Mouse (Mus musculus) kidney, adult 2 months (tissue): ENCODE results near the gene Cfap100.

Experiments used
- CTCF ChIP-seq: fragments of 200-500 bp; conservative IDR thresholded peaks from 2 replicates; pipeline ENCODE4 v1.5.1; 2011; ENCODE audit warnings: low read depth, mild to moderate bottlenecking, control low read depth, low read length, moderate library complexity, mixed read lengths; ENCODE audit not compliant: insufficient read depth, insufficient read length
- POLR2A ChIP-seq: fragments of 200-500 bp; IDR thresholded peaks from one replicate; pipeline ENCODE4 v1.6.1; 2011; ENCODE audit warnings: low read depth, low read length, control low read depth

DNA sequence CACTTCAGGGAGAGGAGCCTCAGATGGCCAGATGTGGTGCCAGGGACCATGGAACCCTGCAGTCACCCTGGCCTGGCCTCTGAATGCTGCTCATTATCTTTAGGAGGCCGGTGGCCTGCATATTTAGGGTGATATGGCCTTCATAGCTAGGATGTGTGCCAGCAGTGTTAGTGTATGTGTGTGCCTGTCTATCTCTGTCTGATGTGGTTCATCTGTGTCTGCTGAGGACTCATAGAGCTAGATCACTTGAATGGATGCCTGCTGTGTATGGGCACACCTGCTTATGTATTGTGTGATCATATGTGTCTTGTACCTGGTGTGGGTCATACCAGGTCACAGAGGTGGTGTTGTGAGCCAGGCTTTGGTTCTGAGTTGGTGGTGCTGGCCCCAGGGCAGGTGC lies 39.6 kb upstream of the Cfap100 start:
- TF ChIP-seq CTCF (no peak), POLR2A (no peak)
